Mouse (Mus musculus) CD8-positive naive resting alpha-beta T cell, adult 2 months (primary cell): ENCODE measurements around the gene Metap1d.

Experiments used
- DNase-seq, 2 experiments: peaks; one replicate each; pipeline ENCODE4 v3.0.0; 2022; ENCODE audit warnings: low read depth in 2 of 2, low spot score in 2 of 2

The Metap1d gene

GRCm38 (mm10) chr2:71453161-71453916, at the start of gene Metap1d:
Gene Metap1d, plus strand, starts transcription at chr2:71453276.
- DNase-seq: peak; percentile 84 to 88

GRCm38 (mm10) chr2:71405613-71406012, 47.5 kb upstream of the Metap1d start:
- DNase-seq: no peak

DNA sequence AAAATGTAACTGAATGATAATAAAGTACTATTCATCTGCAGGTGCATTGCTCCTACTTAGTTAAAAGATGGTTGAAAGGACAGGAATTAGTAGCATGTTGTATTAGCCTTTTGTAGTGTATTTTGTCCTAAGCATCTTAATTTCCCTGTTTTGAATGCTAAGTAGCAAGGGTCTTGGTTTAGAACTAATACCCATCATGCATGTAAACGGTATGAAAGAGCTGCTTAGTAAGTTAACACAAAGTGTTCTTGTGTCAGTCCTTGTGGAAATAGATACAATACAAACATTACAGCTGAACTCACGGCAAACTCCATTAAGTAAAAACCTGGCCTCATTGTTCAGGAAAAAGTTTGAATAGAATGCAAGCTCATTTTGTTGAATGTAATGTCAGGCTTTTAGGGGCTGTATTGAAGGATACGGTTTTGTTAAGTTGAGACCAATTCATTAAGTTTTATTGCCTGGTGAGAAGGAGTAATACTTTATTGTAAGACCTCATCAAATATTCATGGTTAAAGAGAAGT, 34.3 kb upstream of the Metap1d start:
- DNase-seq: no peak

GRCm38 (mm10) chr2:71419408-71419807, 33.7 kb upstream of the Metap1d start:
- DNase-seq: no peak

DNA sequence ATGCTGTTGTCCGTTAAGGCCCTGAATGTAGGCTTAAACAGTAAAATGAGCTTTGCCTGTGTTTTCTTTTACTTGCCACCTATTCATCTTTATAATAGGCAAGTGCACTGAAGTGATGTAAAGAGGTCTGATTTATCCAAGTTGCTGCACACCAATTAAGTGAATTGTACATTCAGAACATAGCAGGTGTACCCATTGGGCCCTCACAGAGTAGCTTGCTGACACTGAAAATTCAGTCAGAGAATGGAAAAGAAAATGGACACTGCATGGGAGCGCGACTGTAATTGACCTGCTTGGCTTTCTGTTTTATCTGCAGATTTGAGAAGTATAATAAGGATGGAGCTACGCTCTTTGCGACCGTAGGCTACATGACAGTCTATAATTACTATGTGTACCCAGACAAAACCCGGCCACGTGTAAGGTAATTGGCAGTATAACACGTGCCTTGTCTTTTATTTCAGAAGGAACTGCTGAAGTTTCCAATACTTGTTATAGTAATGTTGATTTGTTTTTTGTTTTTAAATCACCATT, 32.1 kb upstream of the Metap1d start:
- no peak for DNase-seq

DNA sequence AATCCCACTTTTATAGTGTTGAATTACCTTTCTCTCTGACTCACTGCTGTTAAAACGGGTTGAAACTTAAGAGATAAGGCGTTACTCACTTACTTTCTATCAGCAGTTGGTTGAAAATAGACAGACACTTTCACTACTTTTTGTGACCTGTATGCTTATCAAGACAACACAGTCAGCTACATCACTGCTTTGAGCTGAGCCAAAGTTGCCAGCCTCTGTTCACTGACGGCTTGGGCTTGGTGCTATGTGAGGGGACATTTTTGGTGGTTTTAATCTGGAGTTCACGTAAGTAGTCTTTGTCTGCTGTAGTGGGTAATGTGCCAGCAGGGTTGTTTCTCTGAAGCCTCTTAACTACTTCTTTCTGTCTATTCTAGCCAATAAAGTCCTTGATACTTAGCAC, 28.5 kb upstream of the Metap1d start:
- no peak for DNase-seq

DNA sequence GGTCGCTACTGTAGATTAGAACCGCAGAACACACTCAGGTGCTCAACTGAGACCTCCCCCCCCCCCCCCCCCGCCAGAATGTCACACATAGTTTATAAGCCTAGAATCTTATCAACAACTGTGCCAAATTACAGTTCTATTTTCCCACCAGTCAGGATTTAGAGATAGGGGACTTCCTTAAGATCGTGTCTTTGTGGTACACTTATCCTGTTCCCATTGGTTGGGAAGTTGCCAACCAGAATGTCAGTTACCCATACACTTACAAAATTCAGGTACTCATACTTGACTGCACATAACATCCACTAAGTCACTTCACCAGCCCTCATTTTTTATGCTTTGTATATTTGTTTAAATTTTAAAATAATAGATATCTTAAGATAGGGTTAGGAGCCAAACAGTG, 17.6 kb upstream of the Metap1d start:
- DNase-seq: no peak

DNA sequence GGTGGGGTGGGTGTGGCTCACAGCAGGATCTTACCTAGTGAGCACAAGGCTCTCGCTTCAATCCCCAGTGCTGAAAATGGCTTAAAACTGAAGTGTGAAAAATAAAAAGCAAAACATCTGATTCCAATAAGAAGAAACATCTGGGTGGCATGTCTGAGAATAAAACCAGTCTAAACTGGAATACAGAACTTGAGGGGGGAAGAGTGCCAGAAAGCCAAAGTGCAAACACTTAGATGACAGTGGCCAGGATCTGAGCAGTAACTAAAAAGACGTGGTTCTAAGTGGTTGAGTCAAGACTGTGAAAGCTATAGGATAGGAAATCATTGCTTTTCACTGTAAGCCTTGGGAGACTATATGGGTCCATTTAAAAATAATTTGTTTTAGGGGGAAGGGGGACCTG, 9.7 kb upstream of the Metap1d start:
- DNase-seq: no peak

GRCm38 (mm10) chr2:71445536-71446196, 7.4 kb upstream of the Metap1d start:
- no peak for DNase-seq

GRCm38 (mm10) chr2:71449604-71450003, 3.5 kb upstream of the Metap1d start:
- no peak for DNase-seq

- no peak for DNase-seq
Measured at GRCm38 (mm10) chr2:71451761-71452160, 1.3 kb upstream of the Metap1d start.

DNA sequence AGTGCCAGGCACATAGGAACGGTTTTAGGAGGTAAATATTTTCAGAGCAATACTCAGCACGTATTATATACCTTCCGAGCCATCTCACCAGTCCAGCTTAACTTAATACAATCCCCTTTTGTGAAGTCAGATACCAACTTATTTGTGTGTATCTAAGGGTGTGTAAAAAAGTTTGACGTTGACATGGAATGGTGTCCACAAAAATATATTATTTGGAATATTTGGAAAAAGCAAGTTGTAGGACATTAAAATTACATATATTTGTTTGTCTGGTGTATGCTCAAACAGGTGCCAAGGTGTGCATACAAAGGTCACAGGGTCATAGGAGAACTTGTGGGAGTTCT, 813 bp downstream of the Metap1d start:
- no peak for DNase-seq

- DNase-seq: no peak
Measured at GRCm38 (mm10) chr2:71458624-71459023, 5.5 kb downstream of the Metap1d start.

GRCm38 (mm10) chr2:71459659-71460058, 6.6 kb downstream of the Metap1d start:
- DNase-seq: no peak

DNA sequence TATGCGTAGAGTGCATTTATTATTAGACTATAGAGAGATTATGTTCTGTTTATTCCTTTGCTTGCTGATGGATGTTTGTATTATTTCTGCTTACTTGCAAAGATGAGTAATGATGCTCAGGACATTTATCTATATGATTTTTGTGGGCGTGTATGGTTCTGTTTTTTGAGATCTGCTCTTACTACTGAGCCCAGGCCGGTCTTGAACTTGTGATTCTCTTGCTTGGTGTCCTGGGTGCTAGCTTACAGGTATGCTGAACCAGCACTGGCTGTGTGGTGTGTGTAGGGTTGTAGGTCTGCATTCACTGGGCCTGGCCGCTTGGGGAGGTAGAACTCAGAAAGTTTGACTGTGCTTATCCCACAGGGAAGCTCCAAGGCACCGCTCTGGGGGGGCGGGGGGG, 8.1 kb downstream of the Metap1d start:
- DNase-seq: no peak

GRCm38 (mm10) chr2:71461589-71461988, 8.5 kb downstream of the Metap1d start:
- DNase-seq: no peak

DNA sequence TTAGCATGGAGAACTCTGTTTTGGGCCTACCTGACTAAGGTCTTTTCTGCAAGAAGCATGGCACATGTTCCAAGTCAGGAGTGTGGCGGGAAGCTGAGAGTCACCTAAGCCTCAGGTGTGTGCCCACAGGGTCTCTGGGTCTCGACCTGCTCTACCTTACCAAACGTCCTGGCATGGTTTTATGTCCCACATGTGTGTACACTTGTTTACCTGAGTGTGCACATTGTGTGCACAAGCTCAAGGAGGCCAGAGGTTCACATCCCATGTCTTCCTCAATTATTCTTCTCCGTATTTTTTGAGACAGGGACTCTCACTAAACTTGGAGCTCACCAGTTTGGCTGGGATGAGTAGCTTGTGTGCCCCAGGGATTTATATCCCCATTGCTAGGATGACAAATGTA, 9.0 kb downstream of the Metap1d start:
- no peak for DNase-seq

GRCm38 (mm10) chr2:71462553-71462952, 9.5 kb downstream of the Metap1d start:
- DNase-seq: no peak

DNA sequence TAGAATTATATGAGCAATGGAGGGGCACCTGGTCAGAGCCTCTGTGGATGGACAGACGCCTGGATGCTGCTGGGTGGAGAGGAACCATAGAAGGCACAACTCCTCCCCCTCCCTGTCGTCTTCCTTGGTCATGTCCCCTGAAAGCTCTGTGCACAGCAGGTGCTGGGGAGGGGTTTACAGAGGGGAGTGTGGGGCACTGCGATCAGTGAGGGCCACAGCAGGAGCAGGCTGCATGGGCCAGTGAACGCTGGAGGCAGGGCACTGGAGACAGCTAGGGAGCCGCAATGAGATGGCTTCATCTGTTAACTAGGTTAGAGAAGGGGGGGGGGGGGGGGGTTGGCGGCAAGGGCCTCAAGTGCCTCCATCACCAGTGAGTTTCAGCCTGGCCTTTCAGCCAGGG, 13.0 kb downstream of the Metap1d start:
- DNase-seq: no peak

DNA sequence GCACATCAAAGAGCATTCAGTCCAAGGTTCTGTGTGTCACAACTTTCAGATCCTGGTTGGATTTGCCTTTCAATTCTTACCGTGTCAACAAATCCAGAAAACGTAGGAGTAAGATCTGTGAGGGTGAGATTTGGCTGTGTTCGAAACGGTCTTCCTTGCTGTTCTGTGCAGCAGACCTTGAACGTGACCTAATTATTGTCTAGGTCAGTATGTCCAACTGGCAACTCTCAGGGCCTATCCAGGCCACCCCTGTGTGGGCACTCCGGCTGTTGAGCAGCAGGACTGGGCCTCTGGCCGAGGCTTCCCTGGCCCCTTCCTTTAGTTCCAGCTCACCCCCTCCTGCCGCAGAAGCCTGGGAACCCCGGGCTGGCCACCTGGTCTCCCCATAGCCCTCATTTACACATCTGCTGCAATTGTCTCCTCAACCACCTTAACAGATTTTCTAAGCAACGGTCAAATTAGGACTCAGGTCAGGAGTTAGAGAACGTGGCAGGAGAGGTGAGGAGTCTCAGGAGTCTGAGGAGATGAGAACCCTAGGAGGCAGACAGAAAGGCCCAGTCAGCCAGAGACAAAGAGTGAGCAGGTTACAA, 13.9 kb downstream of the Metap1d start:
- no peak for DNase-seq

DNA sequence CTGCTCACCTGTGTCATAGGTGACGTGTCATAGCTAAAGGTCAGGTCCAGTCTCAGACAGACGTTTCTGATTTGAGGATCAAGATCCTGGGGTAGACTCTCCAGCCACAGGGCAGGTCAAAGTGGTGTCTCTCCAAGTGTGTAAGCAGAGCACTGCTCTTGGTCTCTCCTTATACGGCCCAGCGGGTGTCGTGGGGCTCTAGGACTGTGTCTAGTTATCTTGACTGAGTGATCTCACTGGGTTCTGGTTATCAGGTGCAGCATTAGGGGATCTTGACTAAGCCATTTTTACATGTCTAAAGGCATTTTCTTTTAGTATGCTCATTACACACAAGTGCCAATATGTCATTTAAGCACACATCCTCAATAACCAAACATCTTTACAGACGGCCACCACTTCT, 18.0 kb downstream of the Metap1d start:
- DNase-seq: no peak

DNA sequence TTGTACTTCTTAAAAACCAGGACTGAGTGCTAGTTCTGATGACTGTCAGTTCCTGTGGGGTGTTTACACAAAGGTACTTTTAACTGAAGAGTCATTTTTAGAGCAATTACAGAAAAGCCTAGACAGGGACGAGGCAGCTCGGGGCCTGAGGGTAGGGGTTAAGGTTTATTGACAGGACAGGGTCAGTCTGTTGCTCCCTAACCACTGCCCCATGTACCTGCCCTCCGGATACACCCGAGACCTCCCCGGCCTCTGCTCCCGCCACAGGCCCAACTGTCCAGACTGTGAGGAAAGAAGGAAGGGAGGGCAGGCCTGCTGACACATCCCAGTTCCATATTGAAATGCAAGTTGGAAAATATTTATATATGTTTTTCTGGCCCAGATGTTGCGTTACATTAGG, 20.8 kb downstream of the Metap1d start:
- DNase-seq: no peak
